Mouse (Mus musculus): ENCODE results near the gene Dyrk3.

- TF ChIP-seq POLR2A (IDR thresholded peaks at IDR 0.05; ENCODE audit: control insufficient read depth, extremely low read depth, insufficient read depth, low read length, poor library complexity) (no peak), CTCF (IDR thresholded peaks at IDR 0.05; ENCODE audit: borderline replicate concordance, control insufficient read depth, extremely low read depth, insufficient read depth, low read length, poor library complexity) (no peak)
Measured at GRCm38 (mm10) chr1:131080686-131081085, 57.5 kb downstream of the Dyrk3 start.
